Mouse (Mus musculus): ENCODE results near the gene Nanp. TPM values are rescaled to one million over a fixed set of nuclear protein-coding genes. Genes with fewer than 3 reads are reported as not detected.

Gene Nanp
- polyA plus RNA-seq, 1 experiment: 12.7 TPM

DNA sequence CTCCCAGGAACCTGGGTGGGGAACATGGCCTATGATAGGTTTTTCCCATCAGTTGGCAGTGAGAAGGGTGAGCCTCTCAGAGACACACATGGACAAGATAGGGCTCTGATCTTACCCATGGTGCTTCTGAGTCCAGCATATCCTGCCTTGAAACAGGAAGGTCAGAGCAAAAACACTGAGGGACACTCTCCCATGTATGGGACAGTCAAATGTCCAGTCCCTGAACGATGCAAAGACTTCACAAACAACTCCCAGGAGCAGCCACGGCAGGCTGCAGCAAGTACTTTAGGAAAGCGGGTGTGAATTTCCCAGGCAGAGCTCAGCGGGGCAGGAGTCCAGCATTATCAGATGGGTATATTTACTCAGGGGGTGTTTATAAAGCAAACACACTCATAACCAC lies 43.9 kb downstream of the Nanp start:
- TF ChIP-seq POLR2A (IDR thresholded peaks at IDR 0.05; ENCODE audit: borderline replicate concordance, extremely low read depth, insufficient read depth, insufficient read length, poor library complexity, severe bottlenecking) (no peak), CTCF (IDR thresholded peaks at IDR 0.05; ENCODE audit: borderline replicate concordance, extremely low read depth, insufficient read depth, insufficient read length) (no peak)
- no peak for DNase-seq (ENCODE audit: low read depth)

- TF ChIP-seq POLR2A (IDR thresholded peaks at IDR 0.05; ENCODE audit: borderline replicate concordance, extremely low read depth, insufficient read depth, insufficient read length, poor library complexity, severe bottlenecking): no peak
- no peak for TF ChIP-seq CTCF (IDR thresholded peaks at IDR 0.05; ENCODE audit: borderline replicate concordance, extremely low read depth, insufficient read depth, insufficient read length)
- no peak for DNase-seq (ENCODE audit: low read depth)
Measured at GRCm38 (mm10) chr2:150991050-150991449, 48.1 kb downstream of the Nanp start.

DNA sequence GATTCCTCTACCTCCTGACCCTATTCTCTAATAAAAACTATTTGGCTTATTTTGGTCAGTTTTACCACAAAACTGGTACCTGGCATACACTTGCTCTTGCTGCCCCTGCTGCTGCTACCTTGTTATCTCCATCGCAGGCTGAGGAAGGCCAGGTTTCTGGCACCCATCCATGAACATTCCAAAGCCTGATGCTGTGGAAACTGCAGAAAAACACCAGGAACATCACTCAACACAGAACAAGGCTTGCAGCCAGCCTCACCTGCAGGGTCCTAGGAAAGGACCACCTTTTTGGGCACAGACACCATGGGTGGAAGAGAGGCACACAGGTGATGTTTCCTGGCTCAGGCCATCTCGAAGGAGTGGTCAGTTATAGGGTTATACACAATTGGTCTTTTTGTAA lies 48.7 kb downstream of the Nanp start:
- TF ChIP-seq CTCF (IDR thresholded peaks at IDR 0.05; ENCODE audit: borderline replicate concordance, extremely low read depth, insufficient read depth, insufficient read length) (no peak), POLR2A (IDR thresholded peaks at IDR 0.05; ENCODE audit: borderline replicate concordance, extremely low read depth, insufficient read depth, insufficient read length, poor library complexity, severe bottlenecking) (no peak)
- no peak for DNase-seq (ENCODE audit: low read depth)

DNA sequence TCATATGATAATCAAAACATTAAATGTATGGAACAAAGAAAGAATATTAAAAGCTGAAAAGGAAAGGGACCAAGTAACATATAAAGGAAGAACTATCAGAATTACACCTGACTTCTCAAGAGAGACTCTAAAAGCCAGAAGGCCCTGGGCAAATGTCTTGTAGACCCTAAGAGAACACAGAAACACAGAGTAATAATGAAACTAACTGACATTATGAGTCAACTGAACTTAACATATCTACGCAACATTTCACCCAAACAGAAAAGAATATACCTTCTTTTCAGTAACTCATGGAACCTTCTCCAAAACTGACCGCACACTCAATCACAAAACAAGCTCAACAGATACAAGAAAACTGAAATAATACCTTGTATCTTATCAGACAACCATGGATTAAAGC lies 53.8 kb downstream of the Nanp start:
- DNase-seq (ENCODE audit: low read depth): no peak

DNA sequence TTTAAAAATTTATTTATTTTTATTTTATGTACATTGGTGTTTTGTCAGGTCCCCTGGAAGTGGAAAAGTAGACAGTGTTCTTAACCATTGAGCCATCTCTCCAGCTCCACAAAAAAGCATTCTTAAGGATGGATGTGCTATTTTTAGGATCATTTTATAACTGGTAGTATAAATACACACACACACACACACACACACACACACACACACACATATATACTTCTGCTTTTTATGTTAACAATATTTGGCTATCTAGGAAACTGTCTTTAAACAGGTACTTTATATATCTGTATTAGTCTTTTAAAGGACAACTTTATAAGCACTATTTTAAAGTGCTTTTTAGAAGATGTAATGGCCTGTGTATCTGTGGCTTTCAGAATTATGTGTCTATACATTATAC lies 57.1 kb downstream of the Nanp start:
- no peak for TF ChIP-seq POLR2A (IDR thresholded peaks at IDR 0.05; ENCODE audit: borderline replicate concordance, extremely low read depth, insufficient read depth, insufficient read length, poor library complexity, severe bottlenecking)
- TF ChIP-seq CTCF (IDR thresholded peaks at IDR 0.05; ENCODE audit: borderline replicate concordance, extremely low read depth, insufficient read depth, insufficient read length): no peak
- no peak for DNase-seq (ENCODE audit: low read depth)

More for the DNA sequence above, 53.8 kb downstream of the Nanp start:
- TF ChIP-seq POLR2A (IDR thresholded peaks at IDR 0.05; ENCODE audit: borderline replicate concordance, extremely low read depth, insufficient read depth, insufficient read length, poor library complexity, severe bottlenecking) (no peak), CTCF (IDR thresholded peaks at IDR 0.05; ENCODE audit: borderline replicate concordance, extremely low read depth, insufficient read depth, insufficient read length) (no peak)

DNA sequence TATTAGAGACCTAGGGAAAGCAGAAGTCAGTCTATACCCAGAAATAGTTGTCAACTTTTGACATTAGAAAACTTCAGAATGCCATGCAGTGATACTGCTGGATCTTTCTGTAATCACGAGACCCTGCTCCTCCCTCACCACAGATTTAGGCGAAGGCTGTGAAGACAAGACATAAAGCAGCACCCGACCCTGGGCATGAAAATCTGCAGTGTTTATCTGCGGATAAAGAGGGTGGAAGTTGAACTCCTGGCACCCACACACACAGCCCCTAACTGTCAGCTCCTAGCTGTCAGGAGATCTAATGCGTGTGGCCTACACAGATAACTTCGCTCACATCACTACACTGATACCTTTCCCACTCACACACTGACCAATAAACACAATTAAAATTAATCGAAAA lies 57.7 kb downstream of the Nanp start:
- no peak for TF ChIP-seq CTCF (IDR thresholded peaks at IDR 0.05; ENCODE audit: borderline replicate concordance, extremely low read depth, insufficient read depth, insufficient read length)
- TF ChIP-seq POLR2A (IDR thresholded peaks at IDR 0.05; ENCODE audit: borderline replicate concordance, extremely low read depth, insufficient read depth, insufficient read length, poor library complexity, severe bottlenecking): no peak
- DNase-seq (ENCODE audit: low read depth): no peak

DNA sequence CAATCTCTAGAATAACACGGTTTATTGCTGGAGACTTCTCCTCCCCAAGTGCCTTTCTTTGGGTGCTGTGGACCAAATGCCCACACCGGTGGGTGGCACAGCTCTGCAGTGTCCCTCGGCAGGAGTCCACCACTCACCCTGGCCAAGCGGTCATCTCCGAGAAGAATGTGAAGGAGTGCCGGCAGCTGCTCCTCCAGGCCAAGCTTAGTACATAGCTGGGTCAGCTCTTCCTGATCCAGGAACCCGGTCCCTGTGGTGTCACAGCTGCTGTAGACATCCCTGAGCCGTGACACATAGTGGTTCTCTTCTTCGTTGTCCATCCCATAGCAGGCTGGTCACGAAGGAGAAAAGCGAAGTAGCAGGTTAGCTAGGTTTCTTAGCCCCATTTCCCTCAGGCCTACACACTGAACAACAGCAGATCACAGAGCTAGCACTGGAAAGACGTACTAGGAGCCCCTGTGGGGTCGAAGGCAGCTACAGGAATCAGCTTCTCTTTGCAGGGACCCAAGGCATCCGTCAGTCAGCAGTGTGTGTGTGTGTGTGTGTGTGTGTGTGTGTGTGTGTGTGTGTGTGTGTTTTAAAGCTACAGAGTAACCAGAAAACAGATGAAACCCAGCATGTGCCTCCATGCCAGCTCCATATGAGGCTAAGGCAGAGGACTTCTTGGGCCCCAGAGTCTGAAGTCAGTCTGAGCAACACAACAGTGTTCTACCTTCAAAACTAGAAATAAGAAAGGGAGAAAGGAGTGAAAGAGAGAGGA lies 59.2 kb downstream of the Nanp start:
- TF ChIP-seq CTCF (IDR thresholded peaks at IDR 0.05; ENCODE audit: borderline replicate concordance, extremely low read depth, insufficient read depth, insufficient read length): no peak
- TF ChIP-seq POLR2A (IDR thresholded peaks at IDR 0.05; ENCODE audit: borderline replicate concordance, extremely low read depth, insufficient read depth, insufficient read length, poor library complexity, severe bottlenecking): no peak

More for the DNA sequence above, 59.2 kb downstream of the Nanp start:
- DNase-seq (ENCODE audit: low read depth): no peak

Other genes starting within 250 kb of the Nanp start
- 72.4 and 76.2 TPM in 2 replicates for gene Abhd12, start 134.7 kb downstream of the Nanp start, polyA plus RNA-seq (2012; rRNA removed)
- gene Gins1, start 134.0 kb downstream of the Nanp start, polyA plus RNA-seq (2012; rRNA removed): 18.2 and 26.3 TPM in 2 replicates
- 11.2 and 16.4 TPM in 2 replicates for gene Ninl, start within 50 bp of the Nanp start, polyA plus RNA-seq (2012; rRNA removed)
- not detected in 2 replicates for gene Gm14151, start 53.0 kb upstream of the Nanp start, polyA plus RNA-seq (2012; rRNA removed)
- not detected in 2 replicates for gene Gm14147, start 58.8 kb upstream of the Nanp start, polyA plus RNA-seq (2012; rRNA removed)

All from brain, embryonic 14.5 days (tissue).